Comparison of ENCODE assay signal across 8 mouse cellular contexts in the genomic region with DNA sequence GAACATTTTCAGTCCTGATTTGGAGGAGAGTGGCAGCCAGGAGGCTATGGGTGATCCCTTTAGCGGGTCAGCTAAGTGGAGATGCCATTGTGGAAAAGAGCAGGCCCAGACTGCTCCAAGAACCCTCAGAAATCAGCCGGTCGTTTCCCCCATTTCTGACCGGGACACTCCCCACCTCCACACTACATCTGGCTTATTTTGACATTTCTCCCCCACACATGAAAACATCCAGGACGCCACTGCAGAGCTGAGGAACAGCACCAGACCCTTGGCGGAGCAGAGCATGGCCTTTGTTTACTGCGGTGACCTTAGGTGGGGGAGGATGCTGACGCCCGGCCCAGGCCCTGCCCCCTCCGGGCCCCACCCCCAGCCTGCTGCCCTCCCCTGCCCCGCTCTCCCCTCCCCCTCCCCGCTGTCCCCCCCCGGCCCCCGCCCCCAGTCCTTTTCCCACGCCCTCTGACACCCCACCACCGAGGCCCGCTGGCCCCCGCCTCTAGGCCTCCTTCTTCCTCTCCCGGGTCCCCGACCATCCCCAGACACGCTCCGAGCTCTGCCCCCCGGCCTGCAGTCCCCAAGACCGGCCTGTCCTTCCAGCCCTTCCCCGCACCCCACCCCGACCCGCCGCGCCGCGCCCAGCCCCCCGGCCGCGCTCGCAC. TPM values are rescaled to one million over a fixed set of nuclear protein-coding genes. Genes with fewer than 3 reads are reported as not detected.
DNase-seq lines count a peak whose midpoint lies in the region; ATAC-seq and TF ChIP-seq lines count a peak whose summit lies in the region.

No protein-coding gene starts in this region.

- peak overlapping the region; percentile 100 for H3K9ac ChIP-seq in forebrain, embryonic 14.5 days (ENCODE audit: low read length)
- H3K9ac ChIP-seq in hindbrain, embryonic 13.5 days = peak overlapping the region; percentile 100
- peak overlapping the region; percentile 92 for H3K9ac ChIP-seq in liver, adult 2 months (ENCODE audit: low read depth, low read length)
- peak overlapping the region; percentile 100 for H3K9ac ChIP-seq in midbrain, embryonic 16.5 days (ENCODE audit: low read depth, low read length)

- H3K27me3 ChIP-seq in forebrain, embryonic 14.5 days (replicated peaks; ENCODE audit: control insufficient read depth, insufficient read depth, low read length) = no peaks in the 10 kb centered on the region
- no peaks in the 10 kb centered on the region for H3K27me3 ChIP-seq in hindbrain, embryonic 13.5 days
- no peaks in the 10 kb centered on the region for H3K27me3 ChIP-seq in liver, adult 2 months (ENCODE audit: control insufficient read depth, insufficient read depth, low read length)
- H3K27me3 ChIP-seq in midbrain, embryonic 16.5 days (ENCODE audit: control insufficient read depth, insufficient read depth, low read depth, low read length) = no peaks in the 10 kb centered on the region
- H3K27me3 ChIP-seq in thymus, adult 2 months (ENCODE audit: control insufficient read depth, insufficient read depth, low read length) = no peaks in the 10 kb centered on the region

- peaks cover 10% of the 10 kb centered on the region; the same call in 1 of the 2 replicates for H3K36me3 ChIP-seq in forebrain, embryonic 14.5 days (ENCODE audit: control insufficient read depth, insufficient read depth, low read length)
- H3K36me3 ChIP-seq in hindbrain, embryonic 13.5 days = peaks cover 12% of the 10 kb centered on the region
- H3K36me3 ChIP-seq in liver, adult 2 months (ENCODE audit: control insufficient read depth, insufficient read depth, low read length) = peaks cover 5% of the 10 kb centered on the region; the same call in 1 of the 2 replicates
- H3K36me3 ChIP-seq in midbrain, embryonic 16.5 days (ENCODE audit: control insufficient read depth, insufficient read depth, low read length) = peaks cover 7% of the 10 kb centered on the region; the same call in 1 of the 2 replicates
- peaks cover 7% of the 10 kb centered on the region for H3K36me3 ChIP-seq in thymus, adult 2 months (ENCODE audit: control insufficient read depth, insufficient read depth, low read length)

- H3K27ac ChIP-seq in brown adipose tissue, adult 24 weeks (replicated peaks; ENCODE audit: low read depth, low read length) = peak overlapping the region; percentile 75
- H3K27ac ChIP-seq in forebrain, embryonic 14.5 days (ENCODE audit: low read depth, low read length) = peak overlapping the region; percentile 97
- peak overlapping the region; percentile 97 for H3K27ac ChIP-seq in hindbrain, embryonic 13.5 days
- H3K27ac ChIP-seq in liver, adult 2 months (replicated peaks; ENCODE audit: insufficient read depth, low read depth, low read length) = peak overlapping the region; percentile 93
- H3K27ac ChIP-seq in midbrain, embryonic 16.5 days (ENCODE audit: low read length) = peak overlapping the region; percentile 96
- H3K27ac ChIP-seq in thymus, adult 2 months (ENCODE audit: control insufficient read depth, insufficient read depth, low read length) = peak overlapping the region; percentile 58

- no peak for TF ChIP-seq CTCF in liver, adult 2 months (IDR thresholded peaks at IDR 0.05; ENCODE audit: low read depth, low read length)
- no peak for TF ChIP-seq CTCF in thymus, adult 2 months (IDR thresholded peaks at IDR 0.05; ENCODE audit: borderline replicate concordance, control insufficient read depth, extremely low read depth, insufficient read depth, low read length, poor library complexity)

- no peaks in the 10 kb centered on the region for H3K9me3 ChIP-seq in forebrain, embryonic 14.5 days (replicated peaks; ENCODE audit: control insufficient read depth, low read length)
- H3K9me3 ChIP-seq in hindbrain, embryonic 13.5 days = no peaks in the 10 kb centered on the region
- no peaks in the 10 kb centered on the region for H3K9me3 ChIP-seq in midbrain, embryonic 16.5 days (replicated peaks; ENCODE audit: control insufficient read depth, low read length, poor library complexity, severe bottlenecking)

- WGBS in forebrain, embryonic 14.5 days = 1% methylated on average over 29 of the region's 35 CpGs
- under 1% methylated on average over 25 of the region's 35 CpGs for WGBS in hindbrain, embryonic 13.5 days
- 3% methylated on average over 21 of the region's 35 CpGs for WGBS in liver, adult 2 months
- under 1% methylated on average over 19 of the region's 35 CpGs for WGBS in midbrain, embryonic 16.5 days
- WGBS in thymus, adult 2 months = 3% methylated on average over 19 of the region's 35 CpGs

- ATAC-seq in forebrain, embryonic 14.5 days = peak; percentile 42
- peak; percentile 50; the same call in 1 of the 2 replicates for ATAC-seq in hindbrain, embryonic 13.5 days (ENCODE audit: low FRiP score)
- peak; percentile 36 for ATAC-seq in midbrain, embryonic 16.5 days

- H3K4me2 ChIP-seq in forebrain, embryonic 14.5 days (ENCODE audit: low read length) = peak overlapping the region; percentile 92
- H3K4me2 ChIP-seq in hindbrain, embryonic 13.5 days = peak overlapping the region; percentile 81
- H3K4me2 ChIP-seq in midbrain, embryonic 16.5 days (ENCODE audit: low read length) = peak overlapping the region; percentile 69

- no peak for TF ChIP-seq POLR2A in liver, adult 2 months (IDR thresholded peaks at IDR 0.05; ENCODE audit: extremely low read depth, insufficient read depth, low read length)
- TF ChIP-seq POLR2A in thymus, adult 2 months (IDR thresholded peaks at IDR 0.05; ENCODE audit: control insufficient read depth, extremely low read depth, insufficient read depth, low read length, poor library complexity) = no peak

- H3K4me3 ChIP-seq in brown adipose tissue, adult 24 weeks (ENCODE audit: insufficient read depth, low read depth, low read length) = peak overlapping the region; percentile 99
- peak overlapping the region; percentile 100 for H3K4me3 ChIP-seq in forebrain, embryonic 14.5 days (ENCODE audit: low read depth, low read length)
- H3K4me3 ChIP-seq in hindbrain, embryonic 13.5 days = peak overlapping the region; percentile 99
- peak overlapping the region; percentile 81 for H3K4me3 ChIP-seq in liver, adult 2 months (ENCODE audit: insufficient read depth, low read depth, low read length)
- peak overlapping the region; percentile 97 for H3K4me3 ChIP-seq in midbrain, embryonic 16.5 days (ENCODE audit: low read depth, low read length)
- H3K4me3 ChIP-seq in thymus, adult 2 months (ENCODE audit: control insufficient read depth, insufficient read depth, low read length) = peak overlapping the region; percentile 73

- H3K4me1 ChIP-seq in brown adipose tissue, adult 24 weeks (ENCODE audit: control insufficient read depth, insufficient read depth, insufficient read length, low read length) = peaks cover 35% of the 10 kb centered on the region
- peaks cover 33% of the 10 kb centered on the region for H3K4me1 ChIP-seq in forebrain, embryonic 14.5 days (ENCODE audit: control insufficient read depth, insufficient read depth, low read length)
- peaks cover 59% of the 10 kb centered on the region for H3K4me1 ChIP-seq in hindbrain, embryonic 13.5 days (replicated peaks)
- H3K4me1 ChIP-seq in liver, adult 2 months (ENCODE audit: control insufficient read depth, insufficient read depth, low read length) = peaks cover 55% of the 10 kb centered on the region
- H3K4me1 ChIP-seq in midbrain, embryonic 16.5 days (ENCODE audit: control insufficient read depth, insufficient read depth, low read length) = peaks cover 40% of the 10 kb centered on the region
- H3K4me1 ChIP-seq in thymus, adult 2 months (replicated peaks; ENCODE audit: control insufficient read depth, insufficient read depth, low read length) = peaks cover 24% of the 10 kb centered on the region

- DNase-seq in ovary, postnatal 14 days (ENCODE audit: low spot score) = peak; percentile 40
- DNase-seq in ovary, adult 18-20 months (ENCODE audit: low spot score) = no peak
- peak; percentile 23 for DNase-seq in forebrain, embryonic 14.5 days (ENCODE audit: low spot score)
- peak; percentile 68 for DNase-seq in liver, adult 2 months (ENCODE audit: extremely low read depth, low read depth, low spot score)
- DNase-seq in thymus, adult 2 months = peak; percentile 42

- H3K79me2 ChIP-seq in liver, adult 2 months (ENCODE audit: control insufficient read depth, insufficient read depth, low read length) = peaks cover 51% of the 10 kb centered on the region

RNA-seq across cellular contexts. Expression of a gene that starts 0.9 kb away (rescaled TPM):
- polyA plus RNA-seq in brown adipose tissue, adult 24 weeks (2012; ENCODE audit: insufficient read depth, insufficient read length, missing spikeins) = 33.8 and 36.5 TPM in 2 replicates
- polyA plus RNA-seq in forebrain, embryonic 14.5 days (2014; fragmentation: Nextera tagmentation; extraction: Ambion mirVana) = 51.5 and 59.6 TPM in 2 replicates
- polyA plus RNA-seq in hindbrain, embryonic 13.5 days (2015; fragmentation: Nextera tagmentation; extraction: Ambion mirVana) = 147 and 148 TPM in 2 replicates
- total RNA-seq in liver, adult 2 months (2014; rRNA removed) = 28.3 and 31.8 TPM in 2 replicates
- 34.2 and 36.4 TPM in 2 replicates for polyA plus RNA-seq in liver, adult 2 months (2012; rRNA removed)
- polyA plus RNA-seq in midbrain, embryonic 16.5 days (2015; fragmentation: Nextera tagmentation; extraction: Ambion mirVana) = 153 and 161 TPM in 2 replicates
- 98.2 and 106 TPM in 2 replicates for polyA plus RNA-seq in thymus, adult 2 months (2012; rRNA removed)

RNA-seq across cellular contexts. Expression of a gene that starts 42.0 kb away (rescaled TPM):
- 1.6 and 2.2 TPM in 2 replicates for polyA plus RNA-seq in brown adipose tissue, adult 24 weeks (2012; ENCODE audit: insufficient read depth, insufficient read length, missing spikeins)
- 3.8 and 5.6 TPM in 2 replicates for polyA plus RNA-seq in forebrain, embryonic 14.5 days (2014; fragmentation: Nextera tagmentation; extraction: Ambion mirVana)
- 11.7 and 14.9 TPM in 2 replicates for polyA plus RNA-seq in hindbrain, embryonic 13.5 days (2015; fragmentation: Nextera tagmentation; extraction: Ambion mirVana)
- total RNA-seq in liver, adult 2 months (2014; rRNA removed) = 0.28 and 0.47 TPM in 2 replicates
- 0.51 and 0.52 TPM in 2 replicates for polyA plus RNA-seq in liver, adult 2 months (2012; rRNA removed)
- polyA plus RNA-seq in midbrain, embryonic 16.5 days (2015; fragmentation: Nextera tagmentation; extraction: Ambion mirVana) = 9.0 and 10.0 TPM in 2 replicates
- polyA plus RNA-seq in thymus, adult 2 months (2012; rRNA removed) = 8.0 and 8.5 TPM in 2 replicates

RNA-seq across cellular contexts. Expression of a gene that starts 49.0 kb away (rescaled TPM):
- 2.3 TPM in 1 of 2 replicates, not detected in the other for polyA plus RNA-seq in brown adipose tissue, adult 24 weeks (2012; ENCODE audit: insufficient read depth, insufficient read length, missing spikeins)
- not detected in 2 replicates for polyA plus RNA-seq in forebrain, embryonic 14.5 days (2014; fragmentation: Nextera tagmentation; extraction: Ambion mirVana)
- polyA plus RNA-seq in hindbrain, embryonic 13.5 days (2015; fragmentation: Nextera tagmentation; extraction: Ambion mirVana) = not detected in 2 replicates
- 0.20 and 0.55 TPM in 2 replicates for total RNA-seq in liver, adult 2 months (2014; rRNA removed)
- polyA plus RNA-seq in liver, adult 2 months (2012; rRNA removed) = 1.5 and 3.4 TPM in 2 replicates
- not detected in 2 replicates for polyA plus RNA-seq in midbrain, embryonic 16.5 days (2015; fragmentation: Nextera tagmentation; extraction: Ambion mirVana)
- 39.2 and 55.2 TPM in 2 replicates for polyA plus RNA-seq in thymus, adult 2 months (2012; rRNA removed)

RNA-seq across cellular contexts. Expression of a gene that starts 57.6 kb away (rescaled TPM):
- 7.1 and 11.1 TPM in 2 replicates for polyA plus RNA-seq in brown adipose tissue, adult 24 weeks (2012; ENCODE audit: insufficient read depth, insufficient read length, missing spikeins)
- 5.0 and 6.5 TPM in 2 replicates for polyA plus RNA-seq in forebrain, embryonic 14.5 days (2014; fragmentation: Nextera tagmentation; extraction: Ambion mirVana)
- polyA plus RNA-seq in hindbrain, embryonic 13.5 days (2015; fragmentation: Nextera tagmentation; extraction: Ambion mirVana) = 4.8 and 5.4 TPM in 2 replicates
- total RNA-seq in liver, adult 2 months (2014; rRNA removed) = 1.5 and 2.3 TPM in 2 replicates
- 0.80 and 1.1 TPM in 2 replicates for polyA plus RNA-seq in liver, adult 2 months (2012; rRNA removed)
- polyA plus RNA-seq in midbrain, embryonic 16.5 days (2015; fragmentation: Nextera tagmentation; extraction: Ambion mirVana) = 6.8 and 7.1 TPM in 2 replicates
- 1.6 and 1.7 TPM in 2 replicates for polyA plus RNA-seq in thymus, adult 2 months (2012; rRNA removed)
